Mouse (Mus musculus) spleen, postnatal 14 days (tissue): Measurements from ENCODE around the gene Gm19935.
A peak's percentile ranks its signal among the peaks of the same experiment; 100 is the strongest.

ENCODE experiments used
- DNase-seq, 2 experiments: peaks; one replicate each; pipeline ENCODE4 v3.0.0; 2021 to 2022; ENCODE audit warnings: low spot score in 2 of 2

The Gm19935 gene

GRCm38 (mm10) chr8:90829825-90830224 lies 12.6 kb upstream of the Gm19935 start:
- DNase-seq: no peak

GRCm38 (mm10) chr8:90828987-90829740 lies 12.0 kb upstream of the Gm19935 start:
- DNase-seq: no peak

- peak; percentile 87 to 92 for DNase-seq
Observed at GRCm38 (mm10) chr8:90828181-90828986, 11.2 kb upstream of the Gm19935 start, which contains the start of gene Chd9. Chd9 (plus strand) TSS chr8:90828352.

- DNase-seq: no peak
Observed at GRCm38 (mm10) chr8:90825459-90825871, 8.3 kb upstream of the Gm19935 start.

- no peak for DNase-seq
Observed at GRCm38 (mm10) chr8:90822443-90822842, 5.2 kb upstream of the Gm19935 start.

- no peak for DNase-seq
Observed at GRCm38 (mm10) chr8:90820321-90820696, 3.1 kb upstream of the Gm19935 start.

- DNase-seq: no peak
Observed at GRCm38 (mm10) chr8:90819561-90820320, 2.5 kb upstream of the Gm19935 start.

GRCm38 (mm10) chr8:90816061-90816882 lies 921 bp downstream of the Gm19935 start:
- no peak for DNase-seq

- DNase-seq: no peak
Observed at GRCm38 (mm10) chr8:90813602-90814320, 3.4 kb downstream of the Gm19935 start.

GRCm38 (mm10) chr8:90799473-90799872 lies 17.7 kb downstream of the Gm19935 start:
- DNase-seq: no peak

- peak; percentile 54 to 66 for DNase-seq
Observed at GRCm38 (mm10) chr8:90794990-90795861, 22.0 kb downstream of the Gm19935 start.

- peak; percentile 14 to 49 for DNase-seq
Observed at GRCm38 (mm10) chr8:90793710-90794109, 23.5 kb downstream of the Gm19935 start.

GRCm38 (mm10) chr8:90791616-90792015 lies 25.6 kb downstream of the Gm19935 start:
- no peak for DNase-seq

- no peak for DNase-seq
Observed at GRCm38 (mm10) chr8:90769791-90770190, 47.4 kb downstream of the Gm19935 start.
